Mouse (Mus musculus) olfactory bulb, adult 2 months (tissue): ENCODE data around the gene AW011738.

ENCODE experiments used
- CTCF ChIP-seq: fragments of 200-500 bp; IDR thresholded peaks from 2 replicates; pipeline ENCODE4 v1.5.1; 2012; ENCODE audit warnings: low read depth, mild to moderate bottlenecking, low read length, moderate library complexity; ENCODE audit not compliant: insufficient read depth
- POLR2A ChIP-seq: fragments of 200-500 bp; IDR thresholded peaks from 2 replicates; pipeline ENCODE4 v1.6.1; 2012; ENCODE audit warnings: mild to moderate bottlenecking, low read depth, low read length, moderate library complexity; ENCODE audit not compliant: insufficient read depth

DNA sequence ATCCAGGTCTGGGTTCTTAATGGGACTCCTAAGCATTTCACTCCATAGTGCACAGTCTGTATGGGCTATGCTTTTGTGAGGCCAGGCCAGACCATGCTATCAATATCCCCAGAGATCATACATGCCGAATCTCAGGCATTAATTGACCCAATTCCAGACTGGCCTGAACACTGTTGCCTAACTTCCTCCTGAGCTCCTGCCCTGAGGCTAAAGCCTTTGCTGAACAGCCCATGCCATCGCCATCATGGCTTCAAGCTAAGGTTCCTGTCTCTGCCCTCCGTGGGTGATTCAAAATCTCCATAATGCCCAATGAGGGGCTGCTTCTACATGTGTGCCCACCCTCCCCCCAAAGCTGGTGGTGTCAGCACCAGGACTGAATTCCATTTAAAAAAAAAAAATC, 49.5 kb downstream of the AW011738 start:
- TF ChIP-seq CTCF (no peak), POLR2A (no peak)
